Mouse (Mus musculus) colon, adult 2 months (tissue): Measurements from ENCODE around the gene Tuba4a. TPM values are rescaled to one million over a fixed set of nuclear protein-coding genes. Genes with fewer than 3 reads are reported as not detected.

Experiments
- polyA plus RNA-seq: library from polyadenylated mRNA; depleted of rRNA; stranded (reverse); fragments of >200 nt; gene quantifications from 2 replicates; pipeline ENCODE4 v1.2.3, GENCODE M21; 2012; rRNA removed

Gene Tuba4a
- polyA plus RNA-seq, result 93.3 and 109 TPM in 2 replicates

GRCm38 (mm10) chr1:75219531-75219930 is at the start of gene Tuba4a:
Gene Tuba4a, minus strand, starts transcription at chr1:75219865.

DNA sequence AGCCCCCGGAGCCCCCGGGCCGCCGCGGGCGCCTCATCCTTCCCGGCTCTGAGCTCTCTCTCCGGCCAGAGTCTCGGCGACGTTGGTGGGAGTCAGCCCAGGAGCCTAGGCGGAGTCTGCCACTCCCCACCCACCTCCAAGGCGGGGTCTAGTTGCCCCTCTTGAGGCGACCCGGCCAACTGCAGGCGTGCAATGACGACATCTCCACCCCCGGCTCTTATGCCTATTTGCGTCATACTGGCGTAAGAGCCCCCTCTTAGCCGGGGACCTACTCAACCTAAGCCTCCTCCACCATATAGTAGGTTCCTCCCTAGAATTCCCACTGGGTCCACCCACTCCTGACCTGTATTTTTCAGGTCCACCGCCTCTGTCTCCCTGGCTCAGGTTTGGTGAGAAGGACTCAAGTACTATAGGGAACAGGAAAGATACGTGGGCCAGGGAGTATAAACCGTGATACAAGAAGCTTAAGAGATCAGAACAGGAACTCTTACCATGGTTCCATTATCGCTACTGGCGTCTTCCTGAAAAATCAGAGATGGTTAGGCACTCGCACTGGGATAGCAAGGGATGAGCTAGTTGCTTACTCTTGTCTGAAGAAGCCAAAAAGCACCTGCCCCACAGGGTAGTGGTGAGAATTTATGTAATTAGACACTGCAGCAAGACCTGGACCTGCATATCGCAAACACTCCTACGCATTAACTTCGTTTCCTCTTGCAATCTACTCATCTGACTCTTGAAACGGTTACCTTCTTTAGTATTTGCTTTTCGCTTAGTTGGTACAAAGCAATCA is 44.6 kb upstream of the Tuba4a start, which contains the start of gene Ptprn:
Ptprn (minus strand) TSS at position 412 of the 790 bp plus-strand sequence.

GRCm38 (mm10) chr1:75236117-75237050 is 16.7 kb upstream of the Tuba4a start, which contains the start of gene Dnajb2:
Gene Dnajb2, plus strand, starts transcription at chr1:75236406.

GRCm38 (mm10) chr1:75231664-75232152 is 12.0 kb upstream of the Tuba4a start, which contains the start of gene A630095N17Rik:
Gene A630095N17Rik, minus strand, starts transcription at chr1:75232102.

GRCm38 (mm10) chr1:75210136-75211087 is 9.3 kb downstream of the Tuba4a start, which contains the start of the genes Glb1l and Stk16:
Gene Glb1l, minus strand, starts transcription at chr1:75210813.
Gene Stk16, plus strand, starts transcription at chr1:75210838.

DNA sequence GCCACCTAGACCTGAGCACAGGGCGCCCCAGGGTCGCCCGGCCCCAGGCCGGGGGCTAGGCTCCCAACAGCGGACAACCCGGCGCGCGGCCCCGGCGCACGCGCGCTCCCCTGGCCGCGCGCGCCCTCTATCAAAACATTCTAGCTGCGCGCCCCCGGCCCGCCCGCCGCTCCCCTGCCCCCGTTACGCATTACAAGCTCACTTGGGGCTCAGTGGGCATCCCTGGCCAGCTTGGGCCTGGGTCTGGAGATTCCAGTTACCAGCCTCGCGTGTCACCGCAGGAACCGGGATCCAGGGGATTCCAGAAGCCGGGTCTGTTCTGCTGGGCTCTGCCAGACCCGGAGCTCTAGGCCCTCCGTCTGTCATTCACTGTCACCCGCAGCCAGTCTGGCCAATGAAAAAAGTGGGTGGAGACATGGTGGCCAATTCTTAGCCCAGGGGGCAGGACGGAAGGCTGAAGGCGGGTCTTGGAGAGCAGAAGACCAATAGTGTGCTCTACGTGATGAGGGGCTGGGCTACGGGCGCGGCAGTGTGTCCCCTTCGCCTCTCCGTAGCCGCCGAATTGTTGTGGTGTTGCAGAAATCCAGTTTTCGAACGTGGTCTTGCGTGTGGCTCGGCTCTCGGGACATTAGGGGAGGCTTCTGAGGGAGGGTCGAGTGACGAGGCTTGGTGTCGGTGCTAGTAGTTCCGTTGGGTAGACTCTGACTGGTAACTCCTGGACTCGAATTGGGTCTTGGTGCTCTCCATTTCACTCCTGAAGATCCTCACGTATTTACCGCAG is 27.9 kb downstream of the Tuba4a start, which contains the start of the genes Ankzf1 and Atg9a:
Ankzf1 (plus strand) TSS at position 530 of the 781 bp plus-strand sequence.
Atg9a (minus strand) TSS at position 575 of the 781 bp plus-strand sequence.

DNA sequence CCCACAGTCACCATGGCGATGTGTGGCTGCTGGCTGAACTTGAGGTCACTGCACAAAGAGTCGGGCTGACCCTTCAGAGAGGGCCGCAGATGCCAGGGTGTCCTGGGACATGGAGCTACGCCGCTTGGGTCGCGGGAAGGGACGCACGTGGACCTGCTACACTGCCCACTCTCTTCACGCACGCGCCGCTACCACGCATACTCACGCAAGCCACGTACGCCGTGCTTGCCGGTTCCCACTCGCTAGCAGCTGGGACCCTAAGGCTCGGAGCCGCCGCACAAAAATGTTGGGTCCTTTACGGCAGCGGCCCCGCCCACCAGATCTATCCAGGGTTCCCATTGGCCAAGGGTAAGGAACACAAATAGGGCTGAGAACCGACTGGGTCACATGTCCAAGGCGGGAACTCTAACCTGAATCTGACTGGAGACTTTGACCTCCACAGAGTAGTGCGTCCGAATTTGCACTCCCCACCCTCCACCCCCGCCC is 39.5 kb downstream of the Tuba4a start, which contains the start of gene Abcb6:
Abcb6 (minus strand) TSS at position 288 of the 486 bp plus-strand sequence.

DNA sequence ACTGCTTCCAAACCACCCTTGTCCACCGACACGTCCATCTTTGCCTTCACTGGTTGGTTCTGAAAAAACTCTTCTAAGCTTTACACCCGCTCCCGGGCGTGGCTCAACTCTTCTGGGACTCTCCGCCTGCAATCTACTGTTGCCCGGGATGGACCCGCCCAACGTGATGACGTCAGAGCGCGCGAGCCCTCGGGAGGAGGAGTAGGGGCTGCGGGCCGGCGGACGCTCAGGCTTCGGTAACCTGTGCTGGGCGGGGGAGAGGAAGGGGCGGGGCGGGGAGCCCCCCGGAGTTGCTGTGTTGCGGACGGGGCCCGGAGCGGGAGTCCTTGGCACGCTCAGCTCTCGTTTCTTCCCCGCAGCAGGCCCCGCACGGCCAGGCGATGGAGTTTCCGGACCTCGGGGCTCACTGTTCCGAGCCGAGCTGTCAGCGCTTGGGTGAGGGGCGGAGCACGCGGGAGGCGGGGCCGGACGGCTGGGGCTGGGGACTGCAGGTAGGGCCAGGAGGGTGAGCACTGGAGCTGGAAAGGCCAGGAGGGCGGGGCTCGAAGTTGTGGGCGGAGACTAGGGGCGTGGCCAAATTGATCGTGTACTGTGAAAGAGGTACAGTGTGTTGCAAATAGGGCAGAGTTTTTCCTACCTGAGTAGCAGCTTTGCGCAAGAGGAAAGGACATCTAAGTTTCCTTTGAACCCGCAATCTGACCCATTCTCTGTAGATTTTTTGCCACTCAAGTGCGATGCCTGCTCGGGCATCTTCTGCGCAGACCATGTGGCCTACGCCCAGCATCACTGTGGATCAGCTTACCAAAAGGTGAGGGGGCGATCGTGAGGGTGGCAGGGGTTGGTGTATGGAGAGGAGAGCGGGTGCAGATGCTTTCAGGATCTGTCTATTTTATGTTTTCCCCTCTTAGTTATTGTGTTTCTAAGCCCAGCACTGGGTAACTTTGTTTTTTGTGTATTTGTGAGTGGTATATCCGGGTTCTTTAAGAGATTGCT is 50.9 kb downstream of the Tuba4a start, which contains the start of gene Zfand2b:
Zfand2b (plus strand) TSS at position 175 of the 993 bp plus-strand sequence.

Other genes starting within 250 kb of the Tuba4a start
- gene Nhej1, start 94.7 kb downstream of the Tuba4a start, polyA plus RNA-seq, result 1.5 and 3.2 TPM in 2 replicates
- gene Slc23a3, start 86.0 kb downstream of the Tuba4a start, polyA plus RNA-seq, result 3.2 and 4.2 TPM in 2 replicates
- gene Cnppd1, start 77.2 kb downstream of the Tuba4a start, polyA plus RNA-seq, result 76.1 and 79.1 TPM in 2 replicates
- gene Retreg2, start 77.1 kb downstream of the Tuba4a start, polyA plus RNA-seq, result 112 and 187 TPM in 2 replicates
- 87.5 and 101 TPM in 2 replicates for gene Zfand2b, start 51.2 kb downstream of the Tuba4a start, polyA plus RNA-seq
- gene Abcb6, start 39.5 kb downstream of the Tuba4a start, polyA plus RNA-seq, result 52.0 and 58.9 TPM in 2 replicates
- gene Ankzf1, start 27.7 kb downstream of the Tuba4a start, polyA plus RNA-seq, result 18.2 and 19.4 TPM in 2 replicates
- 91.9 and 103 TPM in 2 replicates for gene Atg9a, start 27.7 kb downstream of the Tuba4a start, polyA plus RNA-seq
- 3.3 and 5.5 TPM in 2 replicates for gene Glb1l, start 9.1 kb downstream of the Tuba4a start, polyA plus RNA-seq
- 166 and 233 TPM in 2 replicates for gene Stk16, start 9.0 kb downstream of the Tuba4a start, polyA plus RNA-seq
- not detected in 2 replicates for gene A630095N17Rik, start 12.2 kb upstream of the Tuba4a start, polyA plus RNA-seq
- 32.2 and 35.1 TPM in 2 replicates for gene Dnajb2, start 16.5 kb upstream of the Tuba4a start, polyA plus RNA-seq
- gene Ptprn, start 44.6 kb upstream of the Tuba4a start, polyA plus RNA-seq, result 12.7 and 13.4 TPM in 2 replicates
- gene Resp18, start 58.5 kb upstream of the Tuba4a start, polyA plus RNA-seq, result 12.2 and 18.9 TPM in 2 replicates
- 187 and 208 TPM in 2 replicates for gene Dnpep, start 98.1 kb upstream of the Tuba4a start, polyA plus RNA-seq
- 766 and 827 TPM in 2 replicates for gene Des, start 140.5 kb upstream of the Tuba4a start, polyA plus RNA-seq
- gene Speg, start 155.4 kb upstream of the Tuba4a start, polyA plus RNA-seq, result 67.2 and 72.8 TPM in 2 replicates
- 167 and 216 TPM in 2 replicates for gene Gmppa, start 216.1 kb upstream of the Tuba4a start, polyA plus RNA-seq
- gene Asic4, start 230.6 kb upstream of the Tuba4a start, polyA plus RNA-seq, result 0.26 and 0.29 TPM in 2 replicates